Mouse (Mus musculus): ENCODE measurements at regions not wholly inside any gene's neighbourhood (a gene's known extent, or its start where the extent isn't known, plus 50 kb on each side); places are given as distances from the start of the nearest gene placed in this dataset.

GRCm38 (mm10) chr3:143914341-143915217 lies 290.4 kb downstream of the Lmo4 start:
- Histone ChIP-seq H3K27me3 (no peaks in the 10 kb centered on the region), H3K4me1 (replicated peaks) (no peaks in the 10 kb centered on the region), H3K9ac (no peak overlapping the region), H3K4me2 (no peak overlapping the region), H3K9me3 (replicated peaks) (no peaks in the 10 kb centered on the region), H3K4me3 (replicated peaks) (no peak overlapping the region), H3K27ac (no peak overlapping the region), H3K36me3 (no peaks in the 10 kb centered on the region)
- no peak for ATAC-seq (ENCODE audit: low read depth)
- 33% methylated on average over 6 of the region's 6 CpGs for WGBS (ENCODE audit: insufficient replicate concordance)
- DNase-seq: no peak

- Histone ChIP-seq H3K4me2 (no peak overlapping the region), H3K4me1 (replicated peaks) (no peaks in the 10 kb centered on the region), H3K27ac (no peak overlapping the region), H3K9me3 (replicated peaks) (no peaks in the 10 kb centered on the region), H3K9ac (no peak overlapping the region), H3K27me3 (no peaks in the 10 kb centered on the region), H3K4me3 (replicated peaks) (no peak overlapping the region), H3K36me3 (no peaks in the 10 kb centered on the region)
- ATAC-seq (ENCODE audit: low read depth): no peak
- no peak for DNase-seq
- 39% methylated on average over 3 of the region's 3 CpGs for WGBS (ENCODE audit: insufficient replicate concordance)
These were observed 291.9 kb downstream of the Lmo4 start for GRCm38 (mm10) chr3:143913044-143913574.

GRCm38 (mm10) chr3:143912433-143912832 lies 292.6 kb downstream of the Lmo4 start:
- no peaks in the 10 kb centered on the region for H3K27me3 ChIP-seq
- H3K9me3 ChIP-seq (replicated peaks): no peaks in the 10 kb centered on the region
- no peaks in the 10 kb centered on the region for H3K36me3 ChIP-seq
- H3K9ac ChIP-seq: no peak overlapping the region
- no peak overlapping the region for H3K4me3 ChIP-seq (replicated peaks)
- ATAC-seq (ENCODE audit: low read depth): no peak
- no peak overlapping the region for H3K4me2 ChIP-seq
- 59% methylated on average over 6 of the region's 6 CpGs for WGBS (ENCODE audit: insufficient replicate concordance)
- no peaks in the 10 kb centered on the region for H3K4me1 ChIP-seq (replicated peaks)
- DNase-seq: no peak
- no peak overlapping the region for H3K27ac ChIP-seq

- WGBS (ENCODE audit: insufficient replicate concordance): 65% methylated on average over 6 of the region's 6 CpGs
- no peak overlapping the region for H3K4me2 ChIP-seq
These were observed 295.7 kb downstream of the Lmo4 start for GRCm38 (mm10) chr3:143909341-143909740.

GRCm38 (mm10) chr3:143903421-143903820 lies 301.6 kb downstream of the Lmo4 start:
- Histone ChIP-seq H3K9ac (no peak overlapping the region), H3K4me3 (replicated peaks) (no peak overlapping the region), H3K4me2 (no peak overlapping the region), H3K36me3 (no peaks in the 10 kb centered on the region), H3K27ac (no peak overlapping the region), H3K4me1 (replicated peaks) (no peaks in the 10 kb centered on the region), H3K9me3 (replicated peaks) (no peaks in the 10 kb centered on the region), H3K27me3 (no peaks in the 10 kb centered on the region)
- WGBS (ENCODE audit: insufficient replicate concordance): 50% methylated on average over 2 of the region's 2 CpGs
- no peak for ATAC-seq (ENCODE audit: low read depth)
- DNase-seq: no peak

More at GRCm38 (mm10) chr3:143909341-143909740, 295.7 kb downstream of the Lmo4 start:
- H3K27ac ChIP-seq: no peak overlapping the region
- DNase-seq (no peak), ATAC-seq (ENCODE audit: low read depth) (no peak)
- H3K4me3 ChIP-seq (replicated peaks): no peak overlapping the region
- H3K27me3 ChIP-seq: no peaks in the 10 kb centered on the region
- H3K36me3 ChIP-seq: no peaks in the 10 kb centered on the region
- no peaks in the 10 kb centered on the region for H3K9me3 ChIP-seq (replicated peaks)
- H3K4me1 ChIP-seq (replicated peaks): no peaks in the 10 kb centered on the region
- no peak overlapping the region for H3K9ac ChIP-seq

- no peak overlapping the region for H3K4me2 ChIP-seq
- H3K4me3 ChIP-seq (replicated peaks): no peak overlapping the region
- H3K27ac ChIP-seq: no peak overlapping the region
- DNase-seq (no peak), ATAC-seq (ENCODE audit: low read depth) (no peak)
- no peaks in the 10 kb centered on the region for H3K36me3 ChIP-seq
- no peaks in the 10 kb centered on the region for H3K9me3 ChIP-seq (replicated peaks)
- no peak overlapping the region for H3K9ac ChIP-seq
- no peaks in the 10 kb centered on the region for H3K4me1 ChIP-seq (replicated peaks)
- 55% methylated on average over 2 of the region's 2 CpGs for WGBS (ENCODE audit: insufficient replicate concordance)
- no peaks in the 10 kb centered on the region for H3K27me3 ChIP-seq
These were observed 324.2 kb downstream of the Lmo4 start for GRCm38 (mm10) chr3:143880813-143881212.

- Histone ChIP-seq H3K4me3 (replicated peaks) (no peak overlapping the region), H3K27ac (no peak overlapping the region), H3K9me3 (replicated peaks) (no peaks in the 10 kb centered on the region), H3K27me3 (no peaks in the 10 kb centered on the region), H3K9ac (no peak overlapping the region), H3K4me1 (replicated peaks) (no peaks in the 10 kb centered on the region), H3K36me3 (no peaks in the 10 kb centered on the region), H3K4me2 (no peak overlapping the region)
- no peak for ATAC-seq (ENCODE audit: low read depth)
- WGBS (ENCODE audit: insufficient replicate concordance): 52% methylated on average over 3 of the region's 3 CpGs
- no peak for DNase-seq
These were observed 331.1 kb downstream of the Lmo4 start for GRCm38 (mm10) chr3:143873876-143874275.

GRCm38 (mm10) chr3:143866521-143866920 lies 338.5 kb downstream of the Lmo4 start:
- no peaks in the 10 kb centered on the region for H3K9me3 ChIP-seq (replicated peaks)
- no peaks in the 10 kb centered on the region for H3K27me3 ChIP-seq
- no peak overlapping the region for H3K4me3 ChIP-seq (replicated peaks)
- no peaks in the 10 kb centered on the region for H3K36me3 ChIP-seq
- 50% methylated on average over 4 of the region's 4 CpGs for WGBS (ENCODE audit: insufficient replicate concordance)
- H3K9ac ChIP-seq: no peak overlapping the region
- no peak for ATAC-seq (ENCODE audit: low read depth)
- no peak overlapping the region for H3K4me2 ChIP-seq
- H3K4me1 ChIP-seq (replicated peaks): no peaks in the 10 kb centered on the region
- no peak for DNase-seq
- no peak overlapping the region for H3K27ac ChIP-seq

GRCm38 (mm10) chr3:143865626-143866025 lies 339.4 kb downstream of the Lmo4 start:
- Histone ChIP-seq H3K27ac (no peak overlapping the region), H3K36me3 (no peaks in the 10 kb centered on the region), H3K4me3 (replicated peaks) (no peak overlapping the region), H3K9me3 (replicated peaks) (no peaks in the 10 kb centered on the region), H3K4me2 (no peak overlapping the region), H3K4me1 (replicated peaks) (no peaks in the 10 kb centered on the region), H3K27me3 (no peaks in the 10 kb centered on the region), H3K9ac (no peak overlapping the region)
- WGBS (ENCODE audit: insufficient replicate concordance): 70% methylated on average over 7 of the region's 7 CpGs
- ATAC-seq (ENCODE audit: low read depth) (no peak), DNase-seq (no peak)

- DNase-seq (no peak), ATAC-seq (ENCODE audit: low read depth) (no peak)
- Histone ChIP-seq H3K9me3 (replicated peaks) (no peaks in the 10 kb centered on the region), H3K4me2 (no peak overlapping the region), H3K9ac (no peak overlapping the region), H3K27ac (no peak overlapping the region), H3K4me1 (replicated peaks) (no peaks in the 10 kb centered on the region), H3K36me3 (no peaks in the 10 kb centered on the region), H3K4me3 (replicated peaks) (no peak overlapping the region), H3K27me3 (no peaks in the 10 kb centered on the region)
- 51% methylated on average over 10 of the region's 10 CpGs for WGBS (ENCODE audit: insufficient replicate concordance)
These were observed 340.5 kb downstream of the Lmo4 start for GRCm38 (mm10) chr3:143864490-143864889.

GRCm38 (mm10) chr3:143862531-143862930 lies 342.5 kb downstream of the Lmo4 start:
- no peaks in the 10 kb centered on the region for H3K9me3 ChIP-seq (replicated peaks)
- DNase-seq (no peak), ATAC-seq (ENCODE audit: low read depth) (no peak)
- 54% methylated on average over 11 of the region's 11 CpGs for WGBS (ENCODE audit: insufficient replicate concordance)
- H3K36me3 ChIP-seq: no peaks in the 10 kb centered on the region
- H3K4me2 ChIP-seq: no peak overlapping the region
- no peaks in the 10 kb centered on the region for H3K4me1 ChIP-seq (replicated peaks)
- H3K9ac ChIP-seq: no peak overlapping the region
- no peak overlapping the region for H3K27ac ChIP-seq
- no peak overlapping the region for H3K4me3 ChIP-seq (replicated peaks)
- H3K27me3 ChIP-seq: no peaks in the 10 kb centered on the region

- no peak overlapping the region for H3K4me2 ChIP-seq
- ATAC-seq (ENCODE audit: low read depth) (no peak), DNase-seq (no peak)
- H3K9ac ChIP-seq: no peak overlapping the region
- 66% methylated on average over 4 of the region's 4 CpGs for WGBS (ENCODE audit: insufficient replicate concordance)
- no peaks in the 10 kb centered on the region for H3K27me3 ChIP-seq
- no peak overlapping the region for H3K27ac ChIP-seq
- no peaks in the 10 kb centered on the region for H3K36me3 ChIP-seq
- H3K4me3 ChIP-seq (replicated peaks): no peak overlapping the region
- H3K9me3 ChIP-seq (replicated peaks): no peaks in the 10 kb centered on the region
- no peaks in the 10 kb centered on the region for H3K4me1 ChIP-seq (replicated peaks)
These were observed 343.2 kb downstream of the Lmo4 start for GRCm38 (mm10) chr3:143861866-143862265.
